Mouse (Mus musculus) left cerebral cortex, postnatal 36 days (tissue): Measurements from ENCODE around the gene Gm27027. TPM values are rescaled to one million over a fixed set of nuclear protein-coding genes. Genes with fewer than 3 reads are reported as not detected.

Experiments used
- DNase-seq, 2 experiments: peaks; one replicate each; pipeline ENCODE4 v3.0.0; 2021 to 2022; ENCODE audit warnings: low spot score in 2 of 2, mixed read lengths in 1 of 2
- intact Hi-C: fragments of 180-260 bp; cut with DNase I; formaldehyde crosslinking; loops from one replicate; pipeline ENCODE4 v1.15.1; 2025
- total RNA-seq, 2 experiments: library from RNA; stranded (reverse); gene quantifications; 2 replicates each; pipeline ENCODE4 v1.2.3; 2021

Gene Gm27027
- total RNA-seq, 2 experiments from 2014 or later, result 1.2 TPM; not detected in 1

- intact Hi-C loops, result no loop called here
- no peak for DNase-seq
Measured at GRCm38 (mm10) chr2:93946976-93947375, 49.2 kb downstream of the Gm27027 start.

- intact Hi-C loops, result no loop called here
- no peak for DNase-seq
Measured at GRCm38 (mm10) chr2:93944855-93945254, 51.3 kb downstream of the Gm27027 start.

- DNase-seq, result no peak
- intact Hi-C loops, result no loop called here
Measured at GRCm38 (mm10) chr2:93944099-93944498, 52.1 kb downstream of the Gm27027 start.

- intact Hi-C loops, result no loop called here
- no peak for DNase-seq
Measured at GRCm38 (mm10) chr2:93941670-93942069, 54.5 kb downstream of the Gm27027 start.

- DNase-seq, result no peak
- intact Hi-C loops, result no loop called here
Measured at GRCm38 (mm10) chr2:93938534-93938933, 57.6 kb downstream of the Gm27027 start.

GRCm38 (mm10) chr2:93928866-93929265 is 67.3 kb downstream of the Gm27027 start:
- intact Hi-C loops, result no loop called here
- no peak for DNase-seq

- intact Hi-C loops, result no loop called here
- peak; percentile 17 to 29 for DNase-seq
Measured at GRCm38 (mm10) chr2:93927701-93928437, 68.3 kb downstream of the Gm27027 start.

- no peak for DNase-seq
- intact Hi-C loops, result no loop called here
Measured at GRCm38 (mm10) chr2:93926141-93926540, 70.0 kb downstream of the Gm27027 start.

GRCm38 (mm10) chr2:93919093-93919492 is 77.1 kb downstream of the Gm27027 start:
- intact Hi-C loops, result no loop called here
- DNase-seq, result no peak

GRCm38 (mm10) chr2:93913552-93913951 is 82.6 kb downstream of the Gm27027 start:
- no peak for DNase-seq
- intact Hi-C loops, result no loop called here

GRCm38 (mm10) chr2:93911942-93912341 is 84.2 kb downstream of the Gm27027 start:
- DNase-seq, result peak in 1 of 2 experiments; percentile 24
- intact Hi-C loops, result no loop called here

GRCm38 (mm10) chr2:93909716-93910115 is 86.4 kb downstream of the Gm27027 start:
- no peak for DNase-seq
- intact Hi-C loops, result no loop called here

- intact Hi-C loops, result no loop called here
- no peak for DNase-seq
Measured at GRCm38 (mm10) chr2:93907519-93908294, 88.4 kb downstream of the Gm27027 start.

Other genes with a start within 250 kb of the Gm27027 start
- 10 to 100 TPM; 49.3 to 54.2 TPM for gene Ext2, start 173.8 kb downstream of the Gm27027 start, total RNA-seq
- gene Accs, start 146.4 kb downstream of the Gm27027 start, total RNA-seq, result 1 to 10 TPM; 2.5 to 4.0 TPM
- gene Accsl, start 127.2 kb downstream of the Gm27027 start, total RNA-seq, result 1 to 10 TPM in 1 of 2 experiments, under 1 TPM in 1; 0.79 to 1.7 TPM
- 10 to 100 TPM; 45.1 to 54.3 TPM for gene Gm13889, start 39.2 kb downstream of the Gm27027 start, total RNA-seq
- 10 to 100 TPM; 22.2 to 25.3 TPM for gene Alkbh3, start 14.5 kb upstream of the Gm27027 start, total RNA-seq
- gene Hsd17b12, start 161.6 kb upstream of the Gm27027 start, total RNA-seq, result 10 to 100 TPM; 69.6 to 76.1 TPM